Mouse (Mus musculus) gastrocnemius, postnatal 4 days (tissue): Measurements from ENCODE around the gene Dip2b. TPM values are rescaled to one million over a fixed set of nuclear protein-coding genes. Genes with fewer than 3 reads are reported as not detected.
A peak's percentile ranks its signal among the peaks of the same experiment; 100 is the strongest.

Experiments used
- DNase-seq, 2 experiments: peaks; one replicate each; pipeline ENCODE4 v3.0.0; 2021 to 2022; ENCODE audit warnings: low spot score in 2 of 2, mixed read lengths in 2 of 2
- long read RNA-seq, 2 experiments: library from polyadenylated mRNA; stranded (forward); transcript quantifications; one replicate each; pipeline ENCODE4 v2.0.0; 2021
- total RNA-seq, 2 experiments: library from RNA; stranded (reverse); gene quantifications; 2 replicates each; pipeline ENCODE4 v1.2.3; 2021

Dip2b gene
- 10 to 100 TPM; 25.6 to 25.9 TPM for total RNA-seq
- long read RNA-seq, experiment 1, partial matches to known transcripts, result 6 of 13 reads
- long read RNA-seq, experiment 1, other reads (novel, unspliced or antisense), result 7 of 13 reads
- long read RNA-seq, experiment 2, full-length matches to known transcripts, result 2 of 25 reads
- long read RNA-seq, experiment 2, partial matches to known transcripts, result 6 of 25 reads
- long read RNA-seq, experiment 2, other reads (novel, unspliced or antisense), result 17 of 25 reads

GRCm38 (mm10) chr15:100038470-100038971 is at the start of gene Dip2b:
Gene Dip2b, plus strand, starts transcription at chr15:100038664.
- DNase-seq, result peak; percentile 98 to 99

GRCm38 (mm10) chr15:99993100-99993499 is 45.4 kb upstream of the Dip2b start:
- DNase-seq, result no peak

GRCm38 (mm10) chr15:99997114-99997804 is 41.2 kb upstream of the Dip2b start:
- DNase-seq, result no peak

GRCm38 (mm10) chr15:99999390-99999789 is 39.1 kb upstream of the Dip2b start:
- DNase-seq, result no peak

GRCm38 (mm10) chr15:100004677-100005273 is 33.7 kb upstream of the Dip2b start:
- DNase-seq, result no peak

GRCm38 (mm10) chr15:100006180-100006579 is 32.3 kb upstream of the Dip2b start:
- DNase-seq, result no peak

GRCm38 (mm10) chr15:100018280-100018899 is 20.1 kb upstream of the Dip2b start:
- DNase-seq, result no peak

GRCm38 (mm10) chr15:100021175-100021574 is 17.3 kb upstream of the Dip2b start:
- DNase-seq, result no peak

- DNase-seq, result peak in 1 of 2 experiments; percentile 40
Observed at GRCm38 (mm10) chr15:100022923-100023322, 15.5 kb upstream of the Dip2b start.

GRCm38 (mm10) chr15:100025076-100025834 is 13.2 kb upstream of the Dip2b start:
- DNase-seq, result no peak

- no peak for DNase-seq
Observed at GRCm38 (mm10) chr15:100028133-100028532, 10.3 kb upstream of the Dip2b start.

- DNase-seq, result no peak
Observed at GRCm38 (mm10) chr15:100029497-100029896, 9.0 kb upstream of the Dip2b start.

GRCm38 (mm10) chr15:100029900-100030299 is 8.6 kb upstream of the Dip2b start:
- no peak for DNase-seq

GRCm38 (mm10) chr15:100032546-100032945 is 5.9 kb upstream of the Dip2b start:
- DNase-seq, result no peak

GRCm38 (mm10) chr15:100039001-100039701 is 687 bp downstream of the Dip2b start:
- DNase-seq, result peak in 1 of 2 experiments; percentile 60

GRCm38 (mm10) chr15:100040541-100041266 is 2.2 kb downstream of the Dip2b start:
- no peak for DNase-seq

GRCm38 (mm10) chr15:100041267-100042047 is 3.0 kb downstream of the Dip2b start:
- no peak for DNase-seq

GRCm38 (mm10) chr15:100042048-100042400 is 3.6 kb downstream of the Dip2b start:
- no peak for DNase-seq

GRCm38 (mm10) chr15:100045576-100045975 is 7.1 kb downstream of the Dip2b start:
- DNase-seq, result no peak
